Mouse (Mus musculus): Measurements from ENCODE around the gene Asic5.

Asic5 gene

GRCm38 (mm10) chr3:82022421-82022920 is 40.4 kb downstream of the Asic5 start:
- DNase-seq: no peak

GRCm38 (mm10) chr3:82023065-82023464 is 41.0 kb downstream of the Asic5 start:
- no peak for DNase-seq

DNA sequence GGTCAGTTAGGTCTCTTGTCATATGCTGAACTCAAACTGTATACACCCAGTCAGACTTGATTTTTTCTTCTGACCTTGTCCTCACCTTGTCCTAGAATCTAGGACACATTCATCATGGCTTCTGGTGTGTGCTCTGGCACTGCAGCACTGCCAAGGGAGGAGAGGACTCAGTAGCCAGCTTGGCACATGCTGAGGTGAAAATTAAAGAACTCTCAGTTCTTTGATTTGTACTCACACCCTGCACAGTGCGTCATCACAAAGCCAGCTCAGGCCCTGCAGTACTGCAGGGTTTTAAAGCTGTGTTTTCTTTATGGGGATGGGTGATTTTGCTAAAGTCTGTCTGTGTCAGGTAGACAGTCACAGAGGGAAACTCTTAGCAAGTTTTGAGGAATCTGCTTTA is 45.2 kb downstream of the Asic5 start:
- peak; percentile 17 to 27 for DNase-seq

DNA sequence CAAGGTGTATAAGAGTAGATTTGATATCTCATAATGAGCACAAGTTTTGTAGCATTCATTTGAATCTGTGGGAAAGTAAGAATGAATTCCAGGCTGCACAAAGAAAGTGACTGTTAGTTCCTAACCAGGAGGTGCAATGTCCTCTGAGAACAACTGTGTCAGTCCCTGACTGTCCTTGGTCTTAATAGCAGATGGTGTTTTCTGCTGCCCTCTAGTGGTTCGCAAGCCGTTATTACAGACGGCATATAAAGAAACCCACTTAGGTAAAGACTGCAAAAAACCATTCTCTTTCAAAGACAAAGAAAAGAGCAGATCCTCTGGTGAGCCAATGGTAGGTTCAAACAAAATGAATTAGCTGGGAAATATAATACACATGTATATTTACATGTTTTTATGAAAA is 47.1 kb downstream of the Asic5 start:
- DNase-seq: peak; percentile 46 to 60

GRCm38 (mm10) chr3:82030008-82030748 is 48.1 kb downstream of the Asic5 start:
- DNase-seq: no peak

- DNase-seq: no peak
These were observed 54.4 kb downstream of the Asic5 start for GRCm38 (mm10) chr3:82036262-82037044.

- no peak for DNase-seq
These were observed 61.6 kb downstream of the Asic5 start for GRCm38 (mm10) chr3:82043676-82044075.

DNA sequence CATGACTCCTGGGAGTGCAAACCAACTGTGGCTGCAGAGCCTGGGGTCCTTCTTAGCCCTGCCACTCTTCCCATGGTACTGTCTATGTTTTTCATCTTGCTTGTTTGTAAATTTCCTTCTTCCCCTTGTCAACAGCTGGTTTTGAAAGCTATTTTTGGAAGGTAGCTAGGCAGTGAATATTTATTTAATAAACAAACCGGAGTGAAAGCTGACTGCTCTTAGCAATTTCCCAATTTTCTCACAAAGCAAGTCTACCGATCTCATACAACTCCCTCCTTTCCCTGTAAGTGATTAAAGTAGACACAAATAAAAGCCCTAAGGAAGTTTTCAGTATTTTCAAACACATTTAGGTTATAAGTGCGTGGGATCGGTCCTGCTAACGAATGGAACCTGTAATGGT is 62.8 kb downstream of the Asic5 start:
- no peak for DNase-seq

DNA sequence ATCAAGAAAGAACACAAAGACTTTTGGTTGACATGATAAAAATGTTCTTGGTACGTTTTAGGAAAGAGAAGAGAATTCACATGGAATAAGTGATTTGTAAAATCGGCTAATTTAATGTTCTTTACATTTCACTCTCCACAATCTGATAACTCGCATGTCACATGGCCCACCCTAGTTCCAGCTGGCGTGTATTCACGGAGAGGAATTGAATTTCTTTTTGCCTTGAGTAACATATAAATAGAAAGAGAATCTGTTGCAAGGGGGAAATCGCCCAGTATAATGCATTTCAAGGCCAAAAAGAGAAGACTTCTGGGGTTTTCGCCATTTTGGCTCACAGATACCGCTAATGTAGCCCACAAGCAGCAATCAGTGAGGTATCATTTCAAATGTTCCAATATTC is 64.0 kb downstream of the Asic5 start:
- DNase-seq: no peak

DNA sequence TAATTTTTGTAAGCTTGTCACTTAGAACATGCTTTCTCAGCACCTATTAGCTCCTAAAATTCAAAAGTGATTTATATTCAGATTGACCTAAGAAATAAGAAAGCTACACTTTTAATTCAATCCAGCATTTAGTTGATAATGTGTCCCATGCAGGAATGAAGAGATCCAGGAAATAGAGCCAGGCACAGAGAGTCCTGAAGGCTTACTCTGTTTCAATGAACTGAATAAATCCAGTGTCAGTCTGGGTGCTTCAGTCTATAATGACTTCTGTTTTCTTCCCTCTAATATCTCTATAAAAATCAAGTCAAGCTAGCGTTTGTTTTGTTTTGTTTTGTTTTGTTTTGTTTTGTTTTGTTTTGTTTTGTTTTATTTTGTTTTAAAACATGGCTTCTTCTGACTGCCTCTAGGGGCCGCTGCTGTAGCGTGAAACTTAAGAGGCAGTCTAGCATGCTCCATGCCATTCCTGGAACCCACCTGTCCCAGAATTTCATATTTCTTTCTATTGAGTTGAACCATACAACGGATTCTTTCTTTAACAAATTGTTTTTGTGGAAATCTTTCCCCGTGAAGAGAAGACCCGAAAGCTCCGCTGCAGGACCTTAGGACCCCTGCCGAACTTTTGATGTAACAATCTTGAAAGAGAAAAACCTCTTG is 65.1 kb downstream of the Asic5 start:
- DNase-seq: peak; percentile 46 to 62

DNA sequence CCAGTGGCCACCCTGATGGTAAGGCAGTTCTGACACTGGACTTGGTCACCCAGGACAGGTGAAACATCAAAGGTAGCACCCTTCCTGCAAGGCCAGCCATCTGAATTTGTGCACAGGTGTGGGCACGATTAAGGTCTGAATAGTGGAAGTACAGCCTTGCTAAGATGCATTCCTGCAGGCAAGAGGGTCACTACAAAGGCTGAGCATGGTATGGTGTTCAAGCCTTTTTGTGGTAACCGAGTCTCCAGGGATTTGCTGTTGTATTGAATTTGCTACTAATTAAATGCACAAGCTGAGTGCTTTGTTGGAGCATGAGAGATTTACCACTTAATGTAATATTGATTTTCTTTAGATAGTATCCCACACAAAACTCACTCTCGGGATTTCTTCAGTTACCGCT is 66.0 kb downstream of the Asic5 start:
- DNase-seq: no peak

DNA sequence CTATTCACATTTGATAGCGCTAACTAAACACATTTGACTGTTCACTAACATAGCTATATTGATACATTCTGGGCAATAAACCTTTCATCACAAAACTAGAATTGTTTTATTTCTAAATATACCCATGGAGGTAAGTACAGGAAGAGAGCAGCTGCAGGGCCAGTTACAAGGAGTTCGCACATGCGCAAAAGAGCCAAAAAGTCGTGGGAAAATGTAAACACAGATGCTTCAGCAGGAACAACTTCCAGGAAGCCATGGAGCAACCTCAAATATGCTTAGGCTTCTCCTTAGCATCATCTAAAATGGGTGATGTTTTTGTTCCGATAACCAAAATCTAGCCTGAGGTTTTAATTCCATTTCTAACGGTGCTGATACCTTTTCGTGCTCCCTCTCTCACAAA is 66.6 kb downstream of the Asic5 start:
- no peak for DNase-seq

DNA sequence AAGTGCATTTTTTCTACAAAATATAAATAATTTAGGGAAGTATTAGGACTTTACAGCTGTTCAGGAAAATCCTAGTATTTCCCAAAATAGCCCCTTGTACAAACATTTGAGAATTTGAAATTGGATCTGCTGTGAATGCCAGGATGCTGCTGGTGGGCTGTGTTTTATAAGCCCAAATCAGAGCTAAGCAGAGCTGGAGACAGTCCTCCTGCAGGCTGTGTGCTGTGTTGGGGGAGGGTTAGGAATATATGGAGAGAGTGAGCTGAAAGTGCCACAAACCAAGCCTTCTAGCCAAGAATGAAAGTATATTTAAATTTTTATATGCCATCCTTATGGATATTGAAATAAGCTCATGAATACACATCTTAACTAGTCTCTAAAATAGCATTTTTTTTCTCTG is 69.4 kb downstream of the Asic5 start:
- no peak for DNase-seq

DNA sequence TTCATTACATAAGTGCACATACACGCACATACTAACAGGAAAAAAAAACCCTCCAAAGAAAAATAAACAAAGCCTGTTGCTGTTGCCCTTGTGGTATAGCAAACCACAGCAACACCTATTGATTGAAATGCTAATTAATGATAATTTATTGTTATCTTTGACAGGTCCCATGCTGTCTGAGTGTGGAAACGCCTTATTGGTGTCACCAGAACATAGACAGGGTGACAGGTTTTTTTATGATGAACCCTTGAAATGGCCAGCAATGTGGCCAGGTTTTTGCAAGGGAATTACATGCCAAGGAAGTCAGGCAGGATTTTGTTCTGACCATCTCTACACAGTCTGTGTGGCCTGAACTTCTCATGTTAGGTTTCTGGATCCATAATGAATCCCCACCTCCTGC is 69.9 kb downstream of the Asic5 start:
- DNase-seq: no peak

- no peak for DNase-seq
These were observed 72.3 kb downstream of the Asic5 start for GRCm38 (mm10) chr3:82054283-82054974.

- DNase-seq: no peak
These were observed 75.1 kb downstream of the Asic5 start for GRCm38 (mm10) chr3:82057201-82057600.

- DNase-seq: no peak
These were observed 79.5 kb downstream of the Asic5 start for GRCm38 (mm10) chr3:82061402-82062180.

GRCm38 (mm10) chr3:82067830-82068229 is 85.7 kb downstream of the Asic5 start:
- no peak for DNase-seq

All from cerebellum, adult 18-20 months (tissue).